ENCODE assay signal across 9 mouse cellular contexts in the genomic region with DNA sequence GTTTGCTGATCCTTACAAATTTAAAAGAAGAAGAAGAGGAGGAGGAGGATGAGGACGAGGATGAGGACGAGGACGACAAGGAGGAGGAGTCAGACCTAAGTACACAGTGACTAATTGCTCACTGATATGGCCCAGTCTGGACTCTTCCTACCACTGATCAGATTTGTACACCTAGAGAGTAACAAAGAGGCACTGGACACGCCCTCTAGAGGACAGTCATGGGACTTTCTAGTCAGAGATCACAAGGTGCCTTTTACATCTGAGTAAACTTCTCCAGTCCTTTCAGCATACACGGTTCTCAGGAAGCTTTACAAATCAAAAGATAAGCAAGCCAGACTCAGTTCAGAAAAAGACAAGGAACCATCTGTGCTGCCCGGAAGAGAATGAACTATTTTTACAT. TPM values are rescaled to one million over a fixed set of nuclear protein-coding genes. Genes with fewer than 3 reads are reported as not detected.
DNase-seq lines count a peak whose midpoint lies in the region; ATAC-seq and TF ChIP-seq lines count a peak whose summit lies in the region.
"Had no signal": no experiment of that assay in that cellular context is flagged by ENCODE, and none has a peak within 500 bp of the region (broad histone marks: within the 10 kb centered on the region; RNA-seq: fewer than 3 reads in every experiment).

No protein-coding gene starts in this region.

- no peaks in the 10 kb centered on the region for H3K9me3 ChIP-seq in ES-E14 (ENCODE audit: control insufficient read depth, insufficient read depth, low read depth, low read length)
- H3K9me3 ChIP-seq: limb, embryonic 15.5 days had no signal

- H3K36me3 ChIP-seq in ES-E14 (ENCODE audit: control insufficient read depth, insufficient read depth, low read length, poor library complexity, severe bottlenecking), result no peaks in the 10 kb centered on the region
- H3K36me3 ChIP-seq: limb, embryonic 15.5 days had no signal

- H3K4me1 ChIP-seq in ES-E14 (ENCODE audit: control insufficient read depth in 2 of 2, insufficient read depth in 2 of 2, low read length in 2 of 2, poor library complexity in 1 of 2), result no peaks in the 10 kb centered on the region
- H3K4me1 ChIP-seq: limb, embryonic 15.5 days had no signal

- peak; percentile 6 for DNase-seq in adrenal gland, postnatal 10 days
- no peak for DNase-seq in adrenal gland, adult 18-20 months (ENCODE audit: low spot score in 2 of 2)
- peak; percentile 30 for DNase-seq in layer of hippocampus, adult 11-12 months (ENCODE audit: low spot score)
- DNase-seq in layer of hippocampus, adult 9-10 months (ENCODE audit: low spot score), result no peak
- peak; percentile 48 for DNase-seq in ES-E14 (ENCODE audit: low read depth, low spot score)
- peak; percentile 17 for DNase-seq in induced T-regulatory cell, adult 2 months (ENCODE audit: low read depth)
- no peak for DNase-seq in gastrocnemius, postnatal 25 days

- no peak overlapping the region for H3K9ac ChIP-seq in ES-E14 (ENCODE audit: insufficient read depth, low read depth, low read length, poor library complexity, severe bottlenecking)
- H3K9ac ChIP-seq: limb, embryonic 15.5 days had no signal

- no peak overlapping the region for H3K4me3 ChIP-seq in ES-E14 (ENCODE audit: insufficient read depth in 1 of 2, low read depth in 1 of 2, low read length in 2 of 2, poor library complexity in 1 of 2, severe bottlenecking in 1 of 2)
- H3K4me3 ChIP-seq: limb, embryonic 15.5 days had no signal

- no peak for ATAC-seq in monocyte, adult 5-6 weeks (replicated peaks; ENCODE audit: insufficient number of reproducible peaks, low FRiP score, low TSS enrichment, poor library complexity, severe bottlenecking)

- no peak overlapping the region for H3K27ac ChIP-seq in ES-E14 (ENCODE audit: insufficient read depth, low read depth, low read length, poor library complexity, severe bottlenecking)
- H3K27ac ChIP-seq: limb, embryonic 15.5 days had no signal

- in situ Hi-C loops in ES-E14 (cut with MboI; ENCODE audit: low sequenced_read_pairs in 2 of 2, unreplicated experiment in 2 of 2), result no loop called here

TF ChIP-seq in ES-E14, 5 proteins besides CTCF, POLR2A, EP300 and RAD21:
- TF ChIP-seq ZC3H11A (IDR thresholded peaks at IDR 0.05; ENCODE audit: borderline replicate concordance, low read depth, low read length), result no peak
- TF ChIP-seq CHD2 (IDR thresholded peaks at IDR 0.05; ENCODE audit: low read depth, low read length), result no peak
- no peak for TF ChIP-seq MAFK (IDR thresholded peaks at IDR 0.05; ENCODE audit: insufficient read depth, low read depth, low read length)
- TF ChIP-seq ZNF384 (IDR thresholded peaks at IDR 0.05; ENCODE audit: low read depth, low read length), result no peak
- no peak for TF ChIP-seq HCFC1 (IDR thresholded peaks at IDR 0.05; ENCODE audit: borderline replicate concordance, insufficient read depth, low read length)

RNA-seq across cellular contexts. Expression of gene Rasgef1b, which starts 20.2 kb away (rescaled TPM):
- 10 to 100 TPM in 1 of 2 experiments, 1 to 10 TPM in 1; 9.3 to 13.7 TPM for total RNA-seq in adrenal gland, postnatal 10 days (2021)
- 10 to 100 TPM; 10.4 to 13.3 TPM for total RNA-seq in adrenal gland, adult 18-20 months (2021)
- total RNA-seq in ES-E14 (2012; rRNA removed), result 1.8 and 2.8 TPM in 2 replicates
- 25.8 to 86.0 TPM (median 57.6 TPM) in 3 replicates for total RNA-seq in monocyte, adult 5-6 weeks (2017)
- under 1 TPM; 0.36 to 0.38 TPM for total RNA-seq in gastrocnemius, postnatal 25 days (2021)

Comparison
In these comparisons a context has a peak if more than half of its experiments do, and no peak if none do; other contexts are left out.
1. DNase-seq: peak in adrenal gland, postnatal 10 days (single experiment), layer of hippocampus, adult 11-12 months (single experiment), ES-E14 (single experiment) and induced T-regulatory cell, adult 2 months (single experiment); none in adrenal gland, adult 18-20 months (0 of 2), layer of hippocampus, adult 9-10 months (single experiment) and gastrocnemius, postnatal 25 days (single experiment).